Mouse (Mus musculus) adrenal gland, postnatal 25 days (tissue): Measurements from ENCODE around the gene Prr19. TPM values are rescaled to one million over a fixed set of nuclear protein-coding genes. Genes with fewer than 3 reads are reported as not detected.

ENCODE experiments used
- DNase-seq: peaks from one replicate; pipeline ENCODE4 v3.0.0; 2021; ENCODE audit warnings: mixed read lengths
- total RNA-seq: library from RNA; stranded (reverse); gene quantifications from 2 replicates; pipeline ENCODE4 v1.2.3, GENCODE M21; 2021

Gene Prr19
- total RNA-seq, 1 experiment from 2014 or later, result not detected

GRCm38 (mm10) chr7:25293191-25293739, 7.9 kb upstream of the Prr19 start:
- peak; percentile 2 for DNase-seq

GRCm38 (mm10) chr7:25294495-25294894, 6.7 kb upstream of the Prr19 start:
- DNase-seq, result no peak

- no peak for DNase-seq
Measured at GRCm38 (mm10) chr7:25294960-25295722, 6.1 kb upstream of the Prr19 start.

GRCm38 (mm10) chr7:25296945-25297453, 4.2 kb upstream of the Prr19 start:
- DNase-seq, result peak; percentile 51

- DNase-seq, result peak; percentile 74
Measured at GRCm38 (mm10) chr7:25297454-25298325, 3.5 kb upstream of the Prr19 start, which contains the start of gene Pafah1b3. Gene Pafah1b3 (minus strand): TSS chr7:25297986.

- no peak for DNase-seq
Measured at GRCm38 (mm10) chr7:25303003-25303684, 1.9 kb downstream of the Prr19 start.

- no peak for DNase-seq
Measured at GRCm38 (mm10) chr7:25303685-25304006, 2.4 kb downstream of the Prr19 start.

GRCm38 (mm10) chr7:25305481-25305880, 4.3 kb downstream of the Prr19 start:
- no peak for DNase-seq

- DNase-seq, result peak; percentile 52
Measured at GRCm38 (mm10) chr7:25305956-25306613, 4.9 kb downstream of the Prr19 start, which contains the start of gene Tmem145. Gene Tmem145 (plus strand): TSS chr7:25306106.

GRCm38 (mm10) chr7:25306614-25306996, 5.4 kb downstream of the Prr19 start:
- no peak for DNase-seq

- no peak for DNase-seq
Measured at GRCm38 (mm10) chr7:25308702-25309318, 7.6 kb downstream of the Prr19 start.

- no peak for DNase-seq
Measured at GRCm38 (mm10) chr7:25309425-25309824, 8.2 kb downstream of the Prr19 start.

GRCm38 (mm10) chr7:25311193-25311592, 10.0 kb downstream of the Prr19 start:
- DNase-seq, result no peak

GRCm38 (mm10) chr7:25313325-25313724, 12.1 kb downstream of the Prr19 start:
- no peak for DNase-seq

GRCm38 (mm10) chr7:25314606-25315305, 13.5 kb downstream of the Prr19 start:
- no peak for DNase-seq

GRCm38 (mm10) chr7:25315306-25316041, 14.3 kb downstream of the Prr19 start:
- peak; percentile 59 for DNase-seq

GRCm38 (mm10) chr7:25316532-25317445, 15.6 kb downstream of the Prr19 start, which contains the start of gene Megf8:
Gene Megf8 (plus strand): TSS chr7:25317164.
- DNase-seq, result peak; percentile 91

GRCm38 (mm10) chr7:25317446-25317999, 16.3 kb downstream of the Prr19 start:
- DNase-seq, result peak; percentile 40
